Mouse (Mus musculus): ENCODE results near the gene Mybpc1. TPM values are rescaled to one million over a fixed set of nuclear protein-coding genes. Genes with fewer than 3 reads are reported as not detected.
A peak's percentile ranks its signal among the peaks of the same experiment; 100 is the strongest.

Mybpc1 gene
- polyA plus RNA-seq, 1 experiment from 2014 or later: 1.2 TPM

DNA sequence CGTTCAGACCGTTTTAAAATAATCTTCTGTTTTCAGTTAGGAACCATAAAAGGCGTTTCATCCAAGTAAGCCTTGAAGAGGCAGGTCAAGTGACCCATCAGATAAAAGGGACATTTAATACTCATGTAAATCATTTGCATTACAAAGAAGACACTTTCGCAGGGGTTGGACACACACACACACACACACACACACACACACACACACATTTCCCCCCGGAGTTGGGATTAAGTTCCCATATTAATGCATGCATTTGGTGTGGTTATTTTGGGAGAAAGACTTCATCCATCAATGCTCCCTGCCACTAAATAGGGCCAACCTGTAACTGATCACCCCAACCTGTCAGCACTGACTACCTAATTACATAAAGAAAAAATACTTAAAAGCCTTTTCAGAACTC lies 1.7 kb downstream of the Mybpc1 start:
- no peaks in the 10 kb centered on the region for H3K27me3 ChIP-seq (replicated peaks; ENCODE audit: low read depth, poor library complexity, severe bottlenecking)
- DNase-seq (ENCODE audit: low spot score): peak; percentile 14
- H3K4me3 ChIP-seq: no peak overlapping the region
- H3K9me3 ChIP-seq: no peaks in the 10 kb centered on the region
- H3K27ac ChIP-seq (replicated peaks): no peak overlapping the region
- H3K36me3 ChIP-seq (replicated peaks): no peaks in the 10 kb centered on the region
- no peaks in the 10 kb centered on the region for H3K4me1 ChIP-seq
- 58% methylated on average over 5 of the region's 5 CpGs for WGBS

DNA sequence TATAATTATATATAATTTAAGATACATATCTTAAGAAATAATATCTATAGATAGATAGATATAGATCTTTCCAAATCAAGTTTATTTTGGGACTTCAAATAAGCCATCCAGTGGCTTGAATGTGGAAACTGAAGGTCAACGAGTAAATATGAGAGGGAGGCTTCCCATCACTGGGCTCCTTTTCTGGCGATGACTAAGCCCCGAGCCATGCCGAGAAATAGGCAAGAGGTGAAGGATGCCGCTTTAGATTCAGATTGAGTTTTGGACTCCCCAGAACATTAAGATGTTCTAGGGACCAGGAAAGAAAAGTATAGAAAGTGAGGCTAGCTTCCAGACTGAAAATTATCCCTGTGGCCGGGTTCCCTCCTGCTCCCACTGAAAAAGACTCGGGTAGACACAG lies 4.4 kb downstream of the Mybpc1 start:
- Histone ChIP-seq H3K4me3 (no peak overlapping the region), H3K27me3 (replicated peaks; ENCODE audit: low read depth, poor library complexity, severe bottlenecking) (no peaks in the 10 kb centered on the region), H3K4me1 (no peaks in the 10 kb centered on the region), H3K27ac (replicated peaks) (no peak overlapping the region), H3K9me3 (no peaks in the 10 kb centered on the region), H3K36me3 (replicated peaks) (no peaks in the 10 kb centered on the region)
- WGBS: 90% methylated on average over 7 of the region's 7 CpGs
- no peak for DNase-seq (ENCODE audit: low spot score)

DNA sequence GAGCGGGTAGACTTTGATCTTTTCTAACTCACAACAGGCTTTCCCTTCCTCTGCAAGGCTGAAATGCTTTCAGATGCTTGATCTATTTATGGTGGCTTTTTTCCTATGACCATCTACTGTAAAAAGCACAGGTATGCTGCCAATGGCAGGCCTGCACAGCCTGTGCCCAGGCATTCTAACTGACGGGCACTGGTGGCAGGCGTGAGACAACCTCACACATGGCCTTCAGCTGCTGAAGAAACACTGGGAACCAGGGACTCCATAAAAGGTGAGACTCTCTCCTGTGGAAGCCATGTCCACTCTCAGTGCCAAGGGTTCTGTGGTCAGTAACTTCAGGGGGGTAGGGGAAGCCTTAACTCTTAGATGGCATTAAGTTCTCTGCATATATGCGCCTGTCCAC lies 12.6 kb downstream of the Mybpc1 start:
- DNase-seq (ENCODE audit: low spot score): no peak
- H3K4me1 ChIP-seq: no peaks in the 10 kb centered on the region
- no peak overlapping the region for H3K27ac ChIP-seq (replicated peaks)
- no peaks in the 10 kb centered on the region for H3K9me3 ChIP-seq
- H3K36me3 ChIP-seq (replicated peaks): no peaks in the 10 kb centered on the region
- WGBS: 91% methylated on average over 4 of the region's 4 CpGs
- no peaks in the 10 kb centered on the region for H3K27me3 ChIP-seq (replicated peaks; ENCODE audit: low read depth, poor library complexity, severe bottlenecking)
- H3K4me3 ChIP-seq: no peak overlapping the region

GRCm38 (mm10) chr10:88591042-88591441 lies 13.9 kb downstream of the Mybpc1 start:
- H3K4me3 ChIP-seq: no peak overlapping the region
- no peaks in the 10 kb centered on the region for H3K36me3 ChIP-seq (replicated peaks)
- WGBS: 76% methylated on average over 12 of the region's 12 CpGs
- no peak for DNase-seq (ENCODE audit: low spot score)
- no peaks in the 10 kb centered on the region for H3K4me1 ChIP-seq
- no peaks in the 10 kb centered on the region for H3K9me3 ChIP-seq
- H3K27ac ChIP-seq (replicated peaks): no peak overlapping the region
- no peaks in the 10 kb centered on the region for H3K27me3 ChIP-seq (replicated peaks; ENCODE audit: low read depth, poor library complexity, severe bottlenecking)

DNA sequence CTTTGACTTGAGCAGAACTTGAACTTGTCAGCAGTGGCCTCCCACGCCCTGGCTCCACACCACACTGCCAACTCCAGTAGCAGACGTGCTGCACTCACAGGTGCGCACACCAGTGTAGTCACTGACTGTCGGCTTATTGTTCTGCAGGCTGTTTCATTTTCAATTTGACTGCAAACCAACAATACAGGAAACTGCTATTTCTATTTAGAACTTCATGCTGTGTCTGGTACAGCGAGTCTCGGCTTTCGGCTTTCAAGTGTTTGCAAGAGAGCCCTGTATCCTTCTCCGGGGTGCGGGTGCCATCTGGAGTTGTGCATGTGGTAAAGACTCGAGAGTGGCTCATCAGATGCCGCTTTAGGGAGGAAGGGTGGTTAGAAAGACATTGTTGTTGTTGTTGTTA lies 20.5 kb downstream of the Mybpc1 start:
- H3K4me1 ChIP-seq: no peaks in the 10 kb centered on the region
- WGBS: 90% methylated on average over 11 of the region's 11 CpGs
- no peak for DNase-seq (ENCODE audit: low spot score)
- no peaks in the 10 kb centered on the region for H3K9me3 ChIP-seq
- H3K4me3 ChIP-seq: no peak overlapping the region
- H3K36me3 ChIP-seq (replicated peaks): no peaks in the 10 kb centered on the region
- H3K27me3 ChIP-seq (replicated peaks; ENCODE audit: low read depth, poor library complexity, severe bottlenecking): no peaks in the 10 kb centered on the region
- H3K27ac ChIP-seq (replicated peaks): no peak overlapping the region

DNA sequence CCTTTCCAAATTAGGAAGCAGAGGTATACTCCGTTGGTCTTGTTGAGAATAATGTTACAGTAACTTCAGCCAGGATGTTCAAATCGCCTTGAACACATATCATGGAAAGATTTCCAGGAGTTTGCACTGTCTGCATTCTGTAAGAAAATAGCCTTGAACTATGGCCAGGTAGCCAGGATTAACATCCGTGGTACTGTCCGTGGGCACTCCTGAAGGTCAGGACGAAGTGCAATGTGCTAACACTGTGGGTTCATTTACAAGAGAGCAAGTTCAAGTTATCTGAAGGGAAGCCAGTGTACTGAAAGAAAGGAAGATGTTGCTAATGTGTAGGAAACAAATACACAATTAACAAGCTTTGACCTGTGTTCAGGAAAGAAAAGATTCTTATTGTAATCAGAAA lies 24.2 kb downstream of the Mybpc1 start:
- H3K4me3 ChIP-seq: no peak overlapping the region
- WGBS: 88% methylated on average over 5 of the region's 5 CpGs
- no peaks in the 10 kb centered on the region for H3K36me3 ChIP-seq (replicated peaks)
- DNase-seq (ENCODE audit: low spot score): no peak
- no peaks in the 10 kb centered on the region for H3K27me3 ChIP-seq (replicated peaks; ENCODE audit: low read depth, poor library complexity, severe bottlenecking)
- H3K27ac ChIP-seq (replicated peaks): no peak overlapping the region
- H3K4me1 ChIP-seq: no peaks in the 10 kb centered on the region
- H3K9me3 ChIP-seq: no peaks in the 10 kb centered on the region

DNA sequence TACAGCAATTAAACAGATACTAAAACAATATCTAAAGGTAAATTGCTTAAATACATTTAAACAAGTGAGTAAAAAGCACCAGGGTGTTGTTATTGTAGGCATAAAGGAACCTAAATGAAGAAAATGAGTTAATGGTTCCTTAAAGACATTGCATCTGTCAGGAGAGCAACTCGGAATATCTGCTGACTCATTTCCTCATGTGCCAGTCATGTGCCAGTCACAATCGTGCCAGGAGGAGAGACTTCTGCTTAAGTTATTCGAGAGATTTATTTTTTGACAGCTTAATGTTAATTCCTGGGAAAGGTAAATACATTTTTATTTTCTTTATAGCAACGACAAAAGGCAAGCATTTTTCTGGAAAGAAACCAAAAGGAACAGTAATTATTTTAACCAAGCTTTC lies 26.3 kb downstream of the Mybpc1 start:
- Histone ChIP-seq H3K9me3 (no peaks in the 10 kb centered on the region), H3K36me3 (replicated peaks) (no peaks in the 10 kb centered on the region), H3K27ac (replicated peaks) (no peak overlapping the region), H3K4me1 (no peaks in the 10 kb centered on the region), H3K4me3 (no peak overlapping the region), H3K27me3 (replicated peaks; ENCODE audit: low read depth, poor library complexity, severe bottlenecking) (no peaks in the 10 kb centered on the region)
- WGBS: 79% methylated on average over 4 of the region's 4 CpGs
- DNase-seq (ENCODE audit: low spot score): no peak

GRCm38 (mm10) chr10:88574115-88574635 lies 30.8 kb downstream of the Mybpc1 start:
- 75% methylated on average over 8 of the region's 8 CpGs for WGBS
- Histone ChIP-seq H3K27me3 (replicated peaks; ENCODE audit: low read depth, poor library complexity, severe bottlenecking) (no peaks in the 10 kb centered on the region), H3K27ac (replicated peaks) (no peak overlapping the region), H3K36me3 (replicated peaks) (no peaks in the 10 kb centered on the region), H3K9me3 (no peaks in the 10 kb centered on the region), H3K4me3 (no peak overlapping the region), H3K4me1 (no peaks in the 10 kb centered on the region)
- DNase-seq (ENCODE audit: low spot score): no peak

GRCm38 (mm10) chr10:88572123-88572522 lies 32.8 kb downstream of the Mybpc1 start:
- Histone ChIP-seq H3K4me1 (no peaks in the 10 kb centered on the region), H3K9me3 (no peaks in the 10 kb centered on the region), H3K27me3 (replicated peaks; ENCODE audit: low read depth, poor library complexity, severe bottlenecking) (no peaks in the 10 kb centered on the region), H3K27ac (replicated peaks) (no peak overlapping the region), H3K4me3 (no peak overlapping the region), H3K36me3 (replicated peaks) (no peaks in the 10 kb centered on the region)
- 90% methylated on average over 5 of the region's 5 CpGs for WGBS
- no peak for DNase-seq (ENCODE audit: low spot score)

- WGBS: 90% methylated on average over 6 of the region's 6 CpGs
- Histone ChIP-seq H3K36me3 (replicated peaks) (no peaks in the 10 kb centered on the region), H3K4me1 (no peaks in the 10 kb centered on the region), H3K27ac (replicated peaks) (no peak overlapping the region), H3K27me3 (replicated peaks; ENCODE audit: low read depth, poor library complexity, severe bottlenecking) (no peaks in the 10 kb centered on the region), H3K4me3 (no peak overlapping the region), H3K9me3 (no peaks in the 10 kb centered on the region)
- DNase-seq (ENCODE audit: low spot score): no peak
These were observed 47.9 kb downstream of the Mybpc1 start for GRCm38 (mm10) chr10:88557046-88557445.

DNA sequence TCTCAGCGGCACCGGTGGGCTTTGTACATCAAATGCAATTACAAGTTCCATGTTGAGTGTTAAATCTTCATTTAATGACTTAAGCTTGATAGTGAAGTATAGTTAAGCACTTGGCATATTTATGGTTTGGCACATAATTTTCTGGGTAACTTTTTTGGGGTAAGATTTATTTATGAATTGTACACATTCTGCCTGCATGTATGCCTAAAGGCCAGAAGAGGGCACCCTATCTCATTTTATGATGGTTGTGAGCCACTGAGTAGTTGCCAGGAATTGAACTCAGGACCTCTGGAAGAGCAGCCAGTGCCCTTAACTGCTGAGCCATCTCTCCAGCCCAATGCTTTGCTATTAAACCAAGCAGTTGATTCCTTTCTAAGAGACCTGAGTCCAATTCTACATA lies 52.2 kb downstream of the Mybpc1 start:
- Histone ChIP-seq H3K36me3 (replicated peaks) (no peaks in the 10 kb centered on the region), H3K4me3 (no peak overlapping the region), H3K9me3 (no peaks in the 10 kb centered on the region), H3K27me3 (replicated peaks; ENCODE audit: low read depth, poor library complexity, severe bottlenecking) (no peaks in the 10 kb centered on the region), H3K27ac (replicated peaks) (no peak overlapping the region), H3K4me1 (no peaks in the 10 kb centered on the region)
- DNase-seq (ENCODE audit: low spot score): no peak
- 97% methylated on average over 2 of the region's 2 CpGs for WGBS

DNA sequence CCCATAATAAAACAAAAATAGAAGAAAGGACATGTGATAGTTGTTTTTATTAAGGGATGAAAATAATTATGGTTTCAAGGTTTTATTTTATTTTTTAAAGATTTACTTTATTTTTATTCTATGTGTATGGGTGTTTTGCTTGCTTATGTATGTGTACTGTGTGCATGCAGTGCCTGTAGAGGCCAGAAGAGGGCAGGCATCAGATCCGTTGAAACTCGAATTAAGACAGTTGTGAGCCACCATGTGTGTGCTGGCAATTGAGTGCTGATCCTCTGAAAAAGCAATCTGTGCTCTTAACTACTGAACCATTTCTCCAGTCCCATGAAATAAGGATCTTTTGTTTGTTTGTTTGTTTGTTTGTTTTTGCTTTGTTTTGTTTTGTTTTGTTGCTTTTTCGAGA lies 54.7 kb downstream of the Mybpc1 start:
- Histone ChIP-seq H3K36me3 (replicated peaks) (no peaks in the 10 kb centered on the region), H3K4me3 (no peak overlapping the region), H3K27me3 (replicated peaks; ENCODE audit: low read depth, poor library complexity, severe bottlenecking) (no peaks in the 10 kb centered on the region), H3K4me1 (no peaks in the 10 kb centered on the region), H3K9me3 (no peaks in the 10 kb centered on the region), H3K27ac (replicated peaks) (no peak overlapping the region)
- DNase-seq (ENCODE audit: low spot score): no peak
- WGBS: 78% methylated on average over 3 of the region's 3 CpGs

- H3K4me1 ChIP-seq: no peaks in the 10 kb centered on the region
- no peaks in the 10 kb centered on the region for H3K27me3 ChIP-seq (replicated peaks; ENCODE audit: low read depth, poor library complexity, severe bottlenecking)
- no peak overlapping the region for H3K4me3 ChIP-seq
- no peaks in the 10 kb centered on the region for H3K36me3 ChIP-seq (replicated peaks)
- 44% methylated on average over 2 of the region's 2 CpGs for WGBS
- 0 out of 2 replicates have a peak, but pooled peaks cover 2% of the 10 kb centered on the region for H3K9me3 ChIP-seq
- H3K27ac ChIP-seq (replicated peaks): no peak overlapping the region
- DNase-seq (ENCODE audit: low spot score): no peak
These were observed 57.3 kb downstream of the Mybpc1 start for GRCm38 (mm10) chr10:88547635-88548034.

- H3K9me3 ChIP-seq: no peaks in the 10 kb centered on the region
- H3K27me3 ChIP-seq (replicated peaks; ENCODE audit: low read depth, poor library complexity, severe bottlenecking): no peaks in the 10 kb centered on the region
- WGBS: 71% methylated on average over 5 of the region's 5 CpGs
- H3K4me3 ChIP-seq: no peak overlapping the region
- H3K36me3 ChIP-seq (replicated peaks): no peaks in the 10 kb centered on the region
- H3K27ac ChIP-seq (replicated peaks): no peak overlapping the region
- DNase-seq (ENCODE audit: low spot score): no peak
- no peaks in the 10 kb centered on the region for H3K4me1 ChIP-seq
These were observed 74.3 kb downstream of the Mybpc1 start for GRCm38 (mm10) chr10:88530631-88531030.
